Mouse (Mus musculus): ENCODE data around the gene Kdelr1.
"Not testable (repeated sequence)": the region's sequence is repeated elsewhere in the genome, so short reads cannot be mapped to it uniquely, and the experiment has no call there.

The Kdelr1 gene

GRCm38 (mm10) chr7:45869787-45870186, 2.8 kb upstream of the Kdelr1 start:
- DNase-seq (ENCODE audit: extremely low spot score, low read depth, low spot score) = no peak

GRCm38 (mm10) chr7:45870282-45871058, 2.1 kb upstream of the Kdelr1 start:
- no peak for DNase-seq (ENCODE audit: extremely low spot score, low read depth, low spot score)

- no peak for DNase-seq (ENCODE audit: extremely low spot score, low read depth, low spot score)
Observed at GRCm38 (mm10) chr7:45873061-45873947, 732 bp downstream of the Kdelr1 start.

DNA sequence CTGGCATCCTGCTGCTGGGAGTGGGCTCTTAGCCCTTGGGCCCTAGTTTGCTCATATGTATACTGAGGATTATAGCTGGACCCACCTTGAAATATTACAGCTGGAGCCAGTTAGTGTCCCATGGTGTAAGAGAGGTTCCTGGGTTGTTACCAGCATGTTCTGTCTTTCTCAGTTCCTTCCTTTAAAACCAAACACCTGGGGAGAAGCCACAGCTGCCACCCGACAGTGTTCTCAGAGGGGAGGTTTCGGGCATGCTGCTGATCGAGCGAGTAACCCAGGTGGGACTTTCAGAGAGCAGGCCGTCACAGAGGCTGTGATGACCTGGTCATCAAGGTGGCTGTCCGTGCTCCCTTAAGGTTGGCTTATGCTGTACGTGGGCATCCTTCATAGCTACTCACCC, 4.3 kb downstream of the Kdelr1 start:
- no peak for DNase-seq (ENCODE audit: extremely low spot score, low read depth, low spot score)

DNA sequence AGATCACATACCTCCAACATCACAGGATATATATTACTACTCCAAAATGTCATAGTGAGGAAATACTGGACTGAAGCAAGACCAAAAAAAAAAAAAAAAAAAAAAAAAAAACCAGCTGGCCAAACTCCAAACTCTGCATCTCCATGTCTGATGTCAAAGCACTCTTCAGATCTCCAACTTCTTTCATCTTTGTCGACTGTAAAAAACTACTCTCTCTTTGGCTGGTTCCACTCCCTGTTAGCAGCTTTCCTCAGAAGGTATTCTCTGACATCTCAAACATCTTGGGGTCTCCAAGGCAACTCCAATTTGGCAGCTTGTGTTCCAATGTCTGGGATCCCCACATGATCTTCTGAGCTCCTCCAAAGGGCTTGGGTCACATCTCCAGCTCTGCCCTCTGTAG, 5.7 kb downstream of the Kdelr1 start, which contains the start of gene Grin2d:
Gene Grin2d, minus strand, starts transcription at position 101 of the 400 bp plus-strand sequence.
- DNase-seq (ENCODE audit: extremely low spot score, low read depth, low spot score) = not testable (repeated sequence)

GRCm38 (mm10) chr7:45880531-45880930, 8.0 kb downstream of the Kdelr1 start:
- DNase-seq (ENCODE audit: extremely low spot score, low read depth, low spot score) = no peak

DNA sequence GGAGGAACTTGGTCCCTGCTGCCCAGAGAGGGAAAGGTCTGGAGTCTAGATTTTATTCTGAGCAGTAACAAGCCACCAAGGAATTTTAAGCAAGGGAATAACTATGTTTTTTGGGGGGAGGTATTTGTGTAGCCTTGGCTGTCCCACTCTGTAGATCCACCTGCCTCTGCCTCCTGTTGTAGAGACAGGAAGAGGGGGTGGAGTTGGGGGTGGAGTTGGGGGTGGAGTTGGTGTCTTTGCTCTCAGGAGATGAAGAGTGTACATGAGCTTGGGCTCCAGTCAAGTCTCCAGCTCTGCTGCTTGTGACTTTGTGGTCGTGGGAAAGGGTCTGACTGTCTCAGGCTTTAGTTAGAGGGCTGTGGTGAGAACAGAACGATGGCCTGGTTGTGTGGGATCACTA, 8.4 kb downstream of the Kdelr1 start:
- DNase-seq (ENCODE audit: extremely low spot score, low read depth, low spot score) = no peak

GRCm38 (mm10) chr7:45887246-45887645, 14.7 kb downstream of the Kdelr1 start:
- DNase-seq (ENCODE audit: extremely low spot score, low read depth, low spot score) = no peak

- DNase-seq (ENCODE audit: extremely low spot score, low read depth, low spot score) = no peak
Observed at GRCm38 (mm10) chr7:45892651-45893050, 20.1 kb downstream of the Kdelr1 start.

- DNase-seq (ENCODE audit: extremely low spot score, low read depth, low spot score) = no peak
Observed at GRCm38 (mm10) chr7:45895931-45896516, 23.5 kb downstream of the Kdelr1 start.

GRCm38 (mm10) chr7:45896517-45897257, 24.1 kb downstream of the Kdelr1 start, which contains the start of the genes Syngr4 and Tmem143:
Gene Syngr4, minus strand, starts transcription at chr7:45896714.
Gene Tmem143, plus strand, starts transcription at chr7:45896941.
- DNase-seq (ENCODE audit: extremely low spot score, low read depth, low spot score) = peak; percentile 99

DNA sequence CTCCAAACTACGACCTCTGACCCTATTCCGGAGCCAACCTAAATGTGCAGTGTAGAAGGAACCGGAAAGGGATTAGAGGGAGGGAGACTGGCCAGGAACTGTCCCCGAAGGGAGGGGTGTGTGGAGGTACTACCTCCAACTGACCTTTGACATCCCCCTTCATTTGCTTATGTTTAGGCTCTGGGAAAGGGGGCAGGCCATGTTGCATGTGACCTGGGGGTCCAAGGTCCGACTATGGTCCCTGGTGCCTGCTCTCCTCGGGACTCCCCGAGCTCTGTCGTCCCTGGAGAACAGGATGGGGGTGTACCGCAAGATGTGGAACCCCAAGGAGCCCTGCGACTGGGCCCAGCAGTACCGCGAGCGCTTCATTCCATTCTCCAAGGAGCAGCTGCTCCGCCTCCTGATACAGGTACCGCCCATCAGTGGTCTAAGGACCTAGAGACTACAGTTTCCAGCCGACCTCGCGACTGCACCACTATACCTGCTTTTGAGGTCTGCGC, 24.7 kb downstream of the Kdelr1 start:
- DNase-seq (ENCODE audit: extremely low spot score, low read depth, low spot score) = no peak

GRCm38 (mm10) chr7:45898125-45898524, 25.6 kb downstream of the Kdelr1 start:
- not testable (repeated sequence) for DNase-seq (ENCODE audit: extremely low spot score, low read depth, low spot score)

GRCm38 (mm10) chr7:45901562-45901961, 29.0 kb downstream of the Kdelr1 start:
- no peak for DNase-seq (ENCODE audit: extremely low spot score, low read depth, low spot score)

GRCm38 (mm10) chr7:45902481-45903002, 30.0 kb downstream of the Kdelr1 start:
- DNase-seq (ENCODE audit: extremely low spot score, low read depth, low spot score) = no peak

DNA sequence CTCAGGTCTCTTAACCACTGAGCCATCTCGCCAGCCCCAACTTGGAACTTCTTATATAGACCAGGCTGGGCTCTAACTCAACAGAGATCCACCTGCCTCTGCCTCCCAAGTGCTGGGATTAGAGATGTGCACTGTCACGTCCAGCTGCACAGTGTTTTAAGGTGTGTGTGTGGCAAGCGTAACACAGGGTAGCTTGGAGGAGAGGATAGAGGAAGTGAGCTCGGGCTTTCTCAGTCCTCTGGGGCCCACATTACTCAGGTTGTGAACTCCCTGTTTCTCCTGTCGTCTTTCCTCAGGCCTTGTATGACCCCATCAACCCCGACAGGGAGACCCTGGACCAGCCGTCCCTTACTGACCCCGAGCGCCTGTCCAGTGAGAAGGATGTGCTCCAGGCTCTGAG, 34.0 kb downstream of the Kdelr1 start:
- no peak for DNase-seq (ENCODE audit: extremely low spot score, low read depth, low spot score)

- no peak for DNase-seq (ENCODE audit: extremely low spot score, low read depth, low spot score)
Observed at GRCm38 (mm10) chr7:45908384-45908783, 35.8 kb downstream of the Kdelr1 start.

GRCm38 (mm10) chr7:45909145-45909544, 36.6 kb downstream of the Kdelr1 start:
- no peak for DNase-seq (ENCODE audit: extremely low spot score, low read depth, low spot score)

GRCm38 (mm10) chr7:45914067-45914466, 41.5 kb downstream of the Kdelr1 start:
- DNase-seq (ENCODE audit: extremely low spot score, low read depth, low spot score) = no peak

DNA sequence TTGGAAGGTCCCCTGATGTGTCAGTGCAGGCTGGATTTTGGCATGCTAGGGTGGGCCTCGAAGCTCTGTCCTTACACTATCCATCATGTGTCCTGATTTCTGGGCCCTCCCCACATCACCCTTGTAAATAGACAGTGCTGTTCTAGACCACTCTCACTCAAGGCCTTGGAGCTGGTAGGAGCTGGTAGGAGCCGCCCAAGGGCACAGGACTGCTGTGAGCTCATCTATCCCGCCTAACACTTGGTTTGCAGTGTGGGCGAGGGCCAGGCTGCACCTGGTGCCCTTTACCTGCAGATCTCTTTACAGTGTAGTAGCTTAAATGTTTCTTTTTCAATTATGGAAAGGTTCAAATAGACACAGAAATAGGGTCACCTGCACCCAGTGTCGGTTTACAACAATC, 42.4 kb downstream of the Kdelr1 start:
- DNase-seq (ENCODE audit: extremely low spot score, low read depth, low spot score) = no peak

Measured in hindlimb bud, embryonic 11.5 days (tissue).